16 mouse cellular contexts compared by ENCODE assay signal in the genomic region with DNA sequence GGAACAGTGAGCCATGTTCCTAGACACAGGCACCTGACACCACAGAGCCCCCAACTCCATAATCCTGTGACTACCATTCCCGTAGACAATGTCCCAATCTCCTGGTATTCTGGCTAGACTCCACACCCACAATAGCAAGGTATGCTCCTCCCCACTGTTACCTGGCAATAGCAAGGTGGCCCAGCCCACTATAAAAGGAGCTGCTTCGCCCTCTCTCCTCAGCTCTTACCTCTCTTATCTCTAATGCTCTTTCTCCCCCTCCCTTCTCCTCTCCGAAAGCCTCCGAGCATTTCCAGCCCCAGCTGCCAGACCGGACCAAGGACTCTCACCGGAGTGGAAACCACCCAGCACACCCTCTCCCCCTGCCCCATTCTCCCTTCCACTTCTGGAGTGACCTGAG.
"Had no signal": no experiment of that assay in that cellular context is flagged by ENCODE, and none has a peak within 500 bp of the region (broad histone marks: within the 10 kb centered on the region; RNA-seq: fewer than 3 reads in every experiment).

No protein-coding gene starts in this region.

- H3K27me3 ChIP-seq: limb, embryonic 12.5 days; neural tube, embryonic 12.5 days had no signal

- H3K9ac ChIP-seq: limb, embryonic 12.5 days; liver, embryonic 14.5 days; neural tube, embryonic 12.5 days had no signal

- H3K9me3 ChIP-seq: limb, embryonic 12.5 days; neural tube, embryonic 12.5 days had no signal

- DNase-seq: kidney, adult 11 months; kidney, adult 9 months; kidney, postnatal 36 days; layer of hippocampus, adult 9-11 months; layer of hippocampus, postnatal 36 days; liver; lung, adult 18-20 months; lung, postnatal 14 days; midbrain, embryonic 14.5 days; thymus, adult 18-20 months; thymus, postnatal 25 days had no signal

- H3K36me3 ChIP-seq: limb, embryonic 12.5 days; neural tube, embryonic 12.5 days had no signal

- H3K27ac ChIP-seq: kidney, postnatal 0 days; limb, embryonic 12.5 days; liver, embryonic 14.5 days; neural tube, embryonic 12.5 days had no signal

- H3K4me2 ChIP-seq: limb, embryonic 12.5 days; neural tube, embryonic 12.5 days had no signal

- H3K4me3 ChIP-seq: limb, embryonic 12.5 days; myocyte; neural tube, embryonic 12.5 days had no signal
